Mouse (Mus musculus) macrophage (primary cell): Measurements from ENCODE around the gene Olfr222. TPM values are rescaled to one million over a fixed set of nuclear protein-coding genes. Genes with fewer than 3 reads are reported as not detected.

Experiments used
- H3K27ac ChIP-seq: fragments of 350-480 bp; formaldehyde crosslinking; 2 replicates; pipeline ENCODE4 v1.9.0; 2021
- H3K36me3 ChIP-seq: fragments of 350-480 bp; formaldehyde crosslinking; 2 replicates; pipeline ENCODE4 v1.9.0; 2021; ENCODE audit errors: inconsistent target
- H3K4me3 ChIP-seq: fragments of 350-480 bp; formaldehyde crosslinking; 2 replicates; pipeline ENCODE4 v1.9.0; 2021; ENCODE audit errors: inconsistent target
- H3K79me2 ChIP-seq: fragments of 350-480 bp; formaldehyde crosslinking; 2 replicates; pipeline ENCODE4 v1.9.0; 2021; ENCODE audit errors: inconsistent target
- WGBS: methylation state at CpG from one replicate; pipeline ENCODE4 v1.1.7; 2026; ENCODE audit warnings: inconsistent platforms; ENCODE audit not compliant: missing documents; 5-methylcytosine and 5-hydroxymethylcytosine counted together
- polyA plus RNA-seq: library from polyadenylated mRNA; stranded (reverse); fragments of 250-400 nt; gene quantifications from 3 replicates; pipeline ENCODE4 v1.2.4, GENCODE M21; 2018; ENCODE audit warnings: inconsistent platforms

Gene Olfr222
- polyA plus RNA-seq, 1 experiment from 2014 or later, result not detected

DNA sequence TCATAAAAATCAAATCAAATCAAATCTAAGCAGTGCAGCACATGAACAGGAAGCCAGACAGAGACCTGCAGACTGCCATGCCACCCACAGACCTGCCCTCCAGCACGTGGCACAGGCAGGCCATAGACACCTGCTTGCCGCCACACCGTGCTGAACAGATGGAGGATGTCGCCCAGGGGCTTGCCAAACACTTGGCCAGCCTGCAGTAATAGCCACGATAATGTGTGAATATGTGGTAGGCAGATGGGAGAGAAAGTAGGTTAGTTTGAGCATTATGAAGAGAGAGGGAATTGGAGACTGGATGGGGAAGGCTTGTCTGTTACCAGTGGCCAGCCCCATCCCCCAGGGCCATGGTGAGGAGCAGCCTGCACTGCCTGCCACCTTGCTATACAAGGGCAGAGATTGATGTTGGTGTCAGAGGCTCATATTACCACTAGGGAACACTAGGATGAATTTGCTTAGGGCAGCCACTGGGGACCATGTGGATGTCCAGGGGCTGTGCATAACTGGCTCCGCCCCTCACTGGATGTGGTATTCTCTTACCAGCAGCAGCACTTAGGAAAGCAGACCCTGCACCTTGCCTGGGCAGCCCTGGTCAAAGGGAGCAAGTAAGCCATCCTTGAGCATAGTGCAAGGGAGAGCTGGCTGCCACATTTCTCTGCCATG, 45.0 kb downstream of the Olfr222 start:
- WGBS, result 83% methylated on average over 6 of the region's 6 CpGs
- no peaks in the 10 kb centered on the region; the same call in 1 of the 2 replicates for H3K79me2 ChIP-seq
- no peaks in the 10 kb centered on the region for H3K36me3 ChIP-seq
- no peak overlapping the region for H3K27ac ChIP-seq
- no peak overlapping the region for H3K4me3 ChIP-seq

DNA sequence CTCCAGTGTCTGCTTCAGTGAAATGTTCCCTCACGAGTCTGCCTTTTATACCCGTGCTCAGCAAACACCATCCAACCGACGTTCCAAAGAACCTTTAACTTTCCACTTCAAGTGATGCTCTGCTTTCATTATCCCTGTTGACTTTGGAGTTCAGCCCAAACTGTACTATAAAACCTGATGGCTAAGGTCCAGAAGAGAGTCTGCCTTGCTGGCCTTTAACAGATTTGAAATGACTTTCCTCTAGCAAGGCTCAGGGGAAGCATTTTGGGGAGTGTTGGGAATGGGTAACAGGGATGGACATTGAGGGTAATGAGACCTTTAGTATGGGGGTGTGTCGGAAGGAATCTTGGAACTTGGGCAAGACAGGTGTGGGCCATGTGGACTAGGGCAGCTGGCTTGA, 45.8 kb downstream of the Olfr222 start:
- Histone ChIP-seq H3K4me3 (no peak overlapping the region), H3K36me3 (no peaks in the 10 kb centered on the region), H3K79me2 (no peaks in the 10 kb centered on the region; the same call in 1 of the 2 replicates), H3K27ac (no peak overlapping the region)
- WGBS, result 97% methylated on average over 5 of the region's 5 CpGs

DNA sequence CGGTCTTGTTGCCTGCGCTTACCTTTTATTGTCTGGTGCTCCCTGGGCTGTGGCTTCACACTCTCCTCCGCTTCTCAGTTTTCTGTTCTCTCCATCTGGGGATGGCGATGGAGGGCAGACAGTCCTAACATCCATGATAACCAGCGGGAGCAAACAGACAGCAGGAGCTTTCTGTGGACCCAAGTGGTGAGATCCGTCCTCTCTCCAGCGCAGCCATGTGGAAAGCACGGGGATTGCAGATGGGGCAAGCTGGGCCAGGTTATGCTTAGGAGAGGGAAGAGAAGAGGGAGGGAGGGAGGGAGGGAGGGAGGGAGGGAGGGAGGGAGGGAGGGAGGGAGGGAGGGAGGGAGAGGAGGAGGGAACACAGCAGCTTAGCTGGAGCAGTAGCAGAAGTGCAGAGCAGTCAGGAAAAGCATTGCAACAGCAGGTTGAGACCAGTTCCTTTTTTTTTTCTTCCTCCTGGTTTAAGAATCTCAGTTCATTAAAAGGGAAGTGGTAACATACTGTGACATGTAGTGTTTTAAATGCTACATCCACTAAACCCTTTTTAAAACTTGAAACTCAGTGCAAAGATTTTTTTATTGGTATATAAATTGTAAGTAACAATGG, 49.5 kb downstream of the Olfr222 start, which contains the start of gene Zkscan17:
Zkscan17 (minus strand) TSS at position 280 of the 609 bp plus-strand sequence.
- peak within 1 kb of the TSS; percentile 99 for H3K27ac ChIP-seq
- H3K79me2 ChIP-seq, result peaks cover 35% of the 10 kb centered on the region; the same call in 1 of the 2 replicates
- H3K4me3 ChIP-seq, result peak within 1 kb of the TSS; percentile 27
- no peaks in the 10 kb centered on the region for H3K36me3 ChIP-seq
- 48% methylated on average over 8 of the region's 8 CpGs for WGBS

DNA sequence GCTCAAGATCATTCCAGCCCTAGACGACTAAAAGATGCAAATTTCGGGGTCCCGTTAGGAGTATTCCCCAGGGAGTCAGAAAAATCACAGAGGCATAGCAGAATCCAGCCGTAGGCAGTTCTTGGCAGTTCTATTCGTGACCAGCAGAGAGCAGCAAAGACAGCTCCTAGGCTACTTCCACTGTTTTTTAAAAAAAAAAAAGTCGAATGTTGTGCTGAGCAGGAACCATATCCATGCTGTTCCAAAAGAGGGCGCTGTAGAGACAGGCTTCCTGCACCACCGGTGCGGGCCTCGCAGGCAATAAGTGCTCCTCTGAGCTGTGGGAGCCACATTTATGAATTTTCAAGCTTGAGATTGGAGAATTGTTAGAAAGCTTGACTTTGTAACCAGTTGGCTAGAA, 50.8 kb downstream of the Olfr222 start:
- Histone ChIP-seq H3K27ac (peak overlapping the region; percentile 80), H3K36me3 (no peaks in the 10 kb centered on the region), H3K79me2 (peaks cover 49% of the 10 kb centered on the region; the same call in 1 of the 2 replicates), H3K4me3 (peak overlapping the region; percentile 27; the same call in 1 of the 2 replicates)
- 5% methylated on average over 10 of the region's 10 CpGs for WGBS

DNA sequence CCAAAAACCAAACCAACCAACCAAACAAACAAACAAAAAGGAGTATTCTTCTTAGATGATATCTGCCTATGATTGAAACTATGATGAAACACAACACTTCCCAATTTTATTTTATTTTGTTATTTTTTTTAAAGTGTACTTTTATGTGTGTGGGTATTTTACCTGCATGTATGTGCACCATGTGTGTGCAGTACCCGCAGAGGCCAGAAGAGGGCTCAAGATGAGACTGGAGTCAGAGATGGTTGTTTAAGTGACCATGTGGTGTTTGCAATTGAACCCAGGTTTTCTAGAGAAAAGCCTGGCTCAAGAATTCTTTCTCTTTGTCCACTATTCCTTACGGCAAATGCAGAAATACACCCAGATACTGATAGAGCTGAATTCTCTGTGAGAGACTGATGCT, 51.9 kb downstream of the Olfr222 start:
- Histone ChIP-seq H3K79me2 (peaks cover 60% of the 10 kb centered on the region; the same call in 1 of the 2 replicates), H3K36me3 (no peaks in the 10 kb centered on the region), H3K27ac (no peak overlapping the region), H3K4me3 (no peak overlapping the region)
- WGBS, result 100% methylated on average over 2 of the region's 2 CpGs

Other genes with a start within 250 kb of the Olfr222 start
- 0.11 TPM in 1 of 3 replicates, not detected in the others for gene Prss38, start 200.6 kb downstream of the Olfr222 start, polyA plus RNA-seq
- gene Jmjd4, start 126.2 kb downstream of the Olfr222 start, polyA plus RNA-seq, result 3.3 to 4.3 TPM (median 3.3 TPM) in 3 replicates
- 20.2 to 31.5 TPM (median 30.9 TPM) in 3 replicates for gene Snap47, start 125.0 kb downstream of the Olfr222 start, polyA plus RNA-seq
- gene Zfp867, start 103.8 kb downstream of the Olfr222 start, polyA plus RNA-seq, result 1.2 to 1.7 TPM (median 1.6 TPM) in 3 replicates
- gene Zkscan17, start 49.5 kb downstream of the Olfr222 start, polyA plus RNA-seq, result 10.8 to 16.3 TPM (median 11.7 TPM) in 3 replicates
- gene Nlrp3, start 34.7 kb downstream of the Olfr222 start, polyA plus RNA-seq, result 12.7 to 36.4 TPM (median 25.2 TPM) in 3 replicates
- not detected in 3 replicates for gene Olfr223, start 17.1 kb upstream of the Olfr222 start, polyA plus RNA-seq
- gene Mprip, start 85.1 kb upstream of the Olfr222 start, polyA plus RNA-seq, result 26.3 to 31.2 TPM (median 30.0 TPM) in 3 replicates
- gene Pld6, start 211.4 kb upstream of the Olfr222 start, polyA plus RNA-seq, result 0.79 TPM in 1 of 3 replicates, not detected in the others
- 36.7 to 92.1 TPM (median 40.6 TPM) in 3 replicates for gene Flcn, start 233.8 kb upstream of the Olfr222 start, polyA plus RNA-seq